Mouse (Mus musculus) midbrain, embryonic 14.5 days (tissue): Measurements from ENCODE around the gene Rpl7a. TPM values are rescaled to one million over a fixed set of nuclear protein-coding genes. Genes with fewer than 3 reads are reported as not detected.
A peak's percentile ranks its signal among the peaks of the same experiment; 100 is the strongest.

Experiments used
- ATAC-seq: fragments of 200-750 bp; cut with Nextera tagmentation; 2 replicates; pipeline ENCODE4 v1.8.0; 2017; ENCODE audit warnings: moderate number of reproducible peaks, moderate library complexity; ENCODE audit not compliant: low FRiP score, low TSS enrichment
- DNase-seq: peaks from one replicate; pipeline ENCODE4 v3.0.0-alpha.2; 2015
- H3K27ac ChIP-seq: fragments of 300-500 bp; sonication (generic); replicated peaks from 2 replicates; pipeline ENCODE4 v1.5.1; 2014; ENCODE audit warnings: mild to moderate bottlenecking, low read depth, low read length, moderate library complexity
- H3K27me3 ChIP-seq: fragments of 300-500 bp; sonication (generic); 2 replicates; pipeline ENCODE4 v1.6.1; 2014; ENCODE audit warnings: low read length, control low read depth, mixed read lengths; ENCODE audit not compliant: control insufficient read depth, insufficient read depth
- H3K36me3 ChIP-seq: fragments of 300-500 bp; sonication (generic); 2 replicates; pipeline ENCODE4 v1.6.1; 2014; ENCODE audit warnings: low read length, control low read depth; ENCODE audit not compliant: control insufficient read depth, insufficient read depth
- H3K4me1 ChIP-seq: fragments of 300-500 bp; sonication (generic); 2 replicates; pipeline ENCODE4 v1.6.1; 2014; ENCODE audit warnings: mild to moderate bottlenecking, antibody characterized with exemption, low read length, control low read depth; ENCODE audit not compliant: control insufficient read depth, insufficient read depth
- H3K4me2 ChIP-seq: fragments of 300-500 bp; sonication (generic); 2 replicates; pipeline ENCODE4 v1.6.1; 2014; ENCODE audit warnings: mild to moderate bottlenecking, low read length, moderate library complexity
- H3K4me3 ChIP-seq: fragments of 300-500 bp; sonication (generic); replicated peaks from 2 replicates; pipeline ENCODE4 v1.5.1; 2014; ENCODE audit warnings: low read depth, low read length
- H3K9ac ChIP-seq: fragments of 300-500 bp; sonication (generic); replicated peaks from 2 replicates; pipeline ENCODE4 v1.6.1; 2014; ENCODE audit warnings: mild to moderate bottlenecking, low read length, moderate library complexity
- H3K9me3 ChIP-seq: fragments of 300-500 bp; sonication (generic); 2 replicates; pipeline ENCODE4 v1.6.1; 2016; ENCODE audit warnings: low read length, control low read depth, mixed read lengths; ENCODE audit not compliant: control insufficient read depth
- WGBS: fragments of 180-500 bp; shearing (Covaris S2); extraction: QIAGEN DNeasy Blood & Tissue Kit; methylation state at CpG from one replicate; pipeline ENCODE4 v1.1.7; 2014; 5-methylcytosine and 5-hydroxymethylcytosine counted together
- polyA plus RNA-seq: library from polyadenylated mRNA; unstranded; fragments of >200 nt; fragmentation: Nextera tagmentation; extraction: Ambion mirVana; gene quantifications from 2 replicates; pipeline ENCODE4 v1.2.1, GENCODE M21; 2014

Rpl7a gene
- polyA plus RNA-seq, 1 experiment from 2014 or later = 522 TPM

GRCm38 (mm10) chr2:26910994-26911765 lies 616 bp downstream of the Rpl7a start:
- peaks cover 54% of the 10 kb centered on the region for H3K36me3 ChIP-seq
- 2% methylated on average over 36 of the region's 37 CpGs for WGBS
- H3K4me3 ChIP-seq = peak overlapping the region; percentile 78
- no peaks in the 10 kb centered on the region for H3K9me3 ChIP-seq
- H3K27ac ChIP-seq = peak overlapping the region; percentile 90
- H3K9ac ChIP-seq = peak overlapping the region; percentile 92
- no peaks in the 10 kb centered on the region for H3K27me3 ChIP-seq
- peak overlapping the region; percentile 98 for H3K4me2 ChIP-seq
- peaks cover 32% of the 10 kb centered on the region for H3K4me1 ChIP-seq
- peak; percentile 86 for DNase-seq
- peak; percentile 63 for ATAC-seq

GRCm38 (mm10) chr2:26912253-26912770 lies 1.7 kb downstream of the Rpl7a start:
- H3K4me2 ChIP-seq = peak overlapping the region; percentile 98
- peak overlapping the region; percentile 78 for H3K4me3 ChIP-seq
- 80% methylated on average over 5 of the region's 5 CpGs for WGBS
- peak overlapping the region; percentile 92 for H3K9ac ChIP-seq
- no peaks in the 10 kb centered on the region for H3K9me3 ChIP-seq
- DNase-seq (no peak), ATAC-seq (no peak)
- no peaks in the 10 kb centered on the region for H3K27me3 ChIP-seq
- peaks cover 43% of the 10 kb centered on the region for H3K36me3 ChIP-seq
- H3K4me1 ChIP-seq = peaks cover 38% of the 10 kb centered on the region
- no peak overlapping the region for H3K27ac ChIP-seq

- DNase-seq = no peak
- WGBS = 89% methylated on average over 17 of the region's 17 CpGs
- H3K9ac ChIP-seq = no peak overlapping the region
- no peak overlapping the region for H3K4me2 ChIP-seq
- ATAC-seq = no peak
- H3K9me3 ChIP-seq = no peaks in the 10 kb centered on the region
- no peak overlapping the region for H3K27ac ChIP-seq
- peaks cover 44% of the 10 kb centered on the region for H3K4me1 ChIP-seq
- H3K36me3 ChIP-seq = peaks cover 36% of the 10 kb centered on the region
- no peaks in the 10 kb centered on the region for H3K27me3 ChIP-seq
- H3K4me3 ChIP-seq = no peak overlapping the region
Measured at GRCm38 (mm10) chr2:26913416-26914147, 3.0 kb downstream of the Rpl7a start.

GRCm38 (mm10) chr2:26914148-26914941 lies 3.8 kb downstream of the Rpl7a start:
- peaks cover 36% of the 10 kb centered on the region for H3K4me1 ChIP-seq
- no peak overlapping the region; the same call in 1 of the 2 replicates for H3K4me2 ChIP-seq
- peaks cover 43% of the 10 kb centered on the region for H3K36me3 ChIP-seq

GRCm38 (mm10) chr2:26915927-26916728 lies 5.6 kb downstream of the Rpl7a start, which contains the start of the genes Surf2 and Surf1:
Gene Surf2 (plus strand): TSS chr2:26916367.
Gene Surf1 (minus strand): TSS chr2:26916530.
- peak within 1 kb of the TSS; percentile 73 for H3K4me3 ChIP-seq

More at GRCm38 (mm10) chr2:26914148-26914941, 3.8 kb downstream of the Rpl7a start:
- DNase-seq (no peak), ATAC-seq (no peak)
- Histone ChIP-seq H3K27me3 (no peaks in the 10 kb centered on the region), H3K27ac (no peak overlapping the region), H3K9ac (no peak overlapping the region), H3K9me3 (no peaks in the 10 kb centered on the region), H3K4me3 (no peak overlapping the region)
- 62% methylated on average over 8 of the region's 8 CpGs for WGBS

GRCm38 (mm10) chr2:26916738-26917137 lies 6.2 kb downstream of the Rpl7a start:
- 0 out of 2 replicates have a peak, but pooled peaks have one; percentile 3 for ATAC-seq
- Histone ChIP-seq H3K4me2 (peak overlapping the region; percentile 98), H3K36me3 (peaks cover 67% of the 10 kb centered on the region), H3K4me1 (peaks cover 28% of the 10 kb centered on the region), H3K9me3 (no peaks in the 10 kb centered on the region), H3K9ac (peak overlapping the region; percentile 74), H3K27me3 (no peaks in the 10 kb centered on the region), H3K4me3 (peak overlapping the region; percentile 73), H3K27ac (peak overlapping the region; percentile 83)
- 4% methylated on average over 13 of the region's 13 CpGs for whole genome bisulfite sequencing
- DNase-seq = no peak

More at GRCm38 (mm10) chr2:26915927-26916728, 5.6 kb downstream of the Rpl7a start, which contains the start of the genes Surf2 and Surf1:
- Histone ChIP-seq H3K27me3 (no peaks in the 10 kb centered on the region), H3K27ac (peak within 1 kb of the TSS; percentile 83), H3K9ac (peak within 1 kb of the TSS; percentile 74), H3K4me2 (peak within 1 kb of the TSS; percentile 98), H3K9me3 (no peaks in the 10 kb centered on the region), H3K36me3 (peaks cover 61% of the 10 kb centered on the region), H3K4me1 (peaks cover 31% of the 10 kb centered on the region)
- ATAC-seq (peak; percentile 82), DNase-seq (peak; percentile 89)
- WGBS = 2% methylated on average over 47 of the region's 47 CpGs

GRCm38 (mm10) chr2:26919684-26920083 lies 9.1 kb downstream of the Rpl7a start:
- H3K4me1 ChIP-seq = peaks cover 22% of the 10 kb centered on the region
- H3K36me3 ChIP-seq = peaks cover 67% of the 10 kb centered on the region
- no peak for ATAC-seq
- WGBS = 94% methylated on average over 3 of the region's 3 CpGs
- no peaks in the 10 kb centered on the region for H3K27me3 ChIP-seq
- no peak overlapping the region for H3K4me3 ChIP-seq
- H3K27ac ChIP-seq = no peak overlapping the region
- H3K9ac ChIP-seq = no peak overlapping the region
- DNase-seq = no peak
- H3K4me2 ChIP-seq = no peak overlapping the region
- no peaks in the 10 kb centered on the region for H3K9me3 ChIP-seq
